Mouse (Mus musculus) midbrain, embryonic 16.5 days (tissue): ENCODE measurements around the gene Lamb3. TPM values are rescaled to one million over a fixed set of nuclear protein-coding genes. Genes with fewer than 3 reads are reported as not detected.

Source experiments
- ATAC-seq: fragments of 200-750 bp; cut with Nextera tagmentation; 2 replicates; pipeline ENCODE4 v1.8.0; 2017; ENCODE audit warnings: moderate TSS enrichment
- H3K27ac ChIP-seq: fragments of 300-500 bp; sonication (generic); 2 replicates; pipeline ENCODE4 v1.5.1; 2014; ENCODE audit warnings: mild to moderate bottlenecking, low read length, mixed read lengths
- H3K27me3 ChIP-seq: fragments of 300-500 bp; sonication (generic); 2 replicates; pipeline ENCODE4 v1.6.1; 2014; ENCODE audit warnings: low read depth, low read length, mixed read lengths; ENCODE audit not compliant: control insufficient read depth, insufficient read depth
- H3K36me3 ChIP-seq: fragments of 300-500 bp; sonication (generic); 2 replicates; pipeline ENCODE4 v1.6.1; 2014; ENCODE audit warnings: mild to moderate bottlenecking, low read length, moderate library complexity, mixed read lengths; ENCODE audit not compliant: control insufficient read depth, insufficient read depth
- H3K4me1 ChIP-seq: fragments of 300-500 bp; sonication (generic); 2 replicates; pipeline ENCODE4 v1.6.1; 2014; ENCODE audit warnings: mild to moderate bottlenecking, low read length, mixed read lengths; ENCODE audit not compliant: control insufficient read depth, insufficient read depth
- H3K4me2 ChIP-seq: fragments of 300-500 bp; sonication (generic); 2 replicates; pipeline ENCODE4 v1.6.1; 2014; ENCODE audit warnings: mild to moderate bottlenecking, low read length, mixed read lengths
- H3K4me3 ChIP-seq: fragments of 300-500 bp; sonication (generic); 2 replicates; pipeline ENCODE4 v1.5.1; 2014; ENCODE audit warnings: low read depth, mild to moderate bottlenecking, low read length, moderate library complexity, mixed read lengths
- H3K9ac ChIP-seq: fragments of 300-500 bp; sonication (generic); 2 replicates; pipeline ENCODE4 v1.6.1; 2014; ENCODE audit warnings: low read depth, low read length, mixed read lengths
- H3K9me3 ChIP-seq: fragments of 300-500 bp; sonication (generic); replicated peaks from 2 replicates; pipeline ENCODE4 v1.6.1; 2014; ENCODE audit warnings: mild to moderate bottlenecking, low read length, mixed read lengths; ENCODE audit not compliant: control insufficient read depth, poor library complexity, severe bottlenecking
- WGBS: fragments of 180-500 bp; shearing (Covaris S2); extraction: QIAGEN DNeasy Blood & Tissue Kit; methylation state at CpG from one replicate; pipeline ENCODE4 v1.1.7; 2014; 5-methylcytosine and 5-hydroxymethylcytosine counted together
- polyA plus RNA-seq: library from polyadenylated mRNA; unstranded; fragments of >200 nt; fragmentation: Nextera tagmentation; extraction: Ambion mirVana; gene quantifications from 2 replicates; pipeline ENCODE4 v1.2.1, GENCODE M21; 2015

The Lamb3 gene
- polyA plus RNA-seq, 1 experiment from 2014 or later, result 0.75 TPM

DNA sequence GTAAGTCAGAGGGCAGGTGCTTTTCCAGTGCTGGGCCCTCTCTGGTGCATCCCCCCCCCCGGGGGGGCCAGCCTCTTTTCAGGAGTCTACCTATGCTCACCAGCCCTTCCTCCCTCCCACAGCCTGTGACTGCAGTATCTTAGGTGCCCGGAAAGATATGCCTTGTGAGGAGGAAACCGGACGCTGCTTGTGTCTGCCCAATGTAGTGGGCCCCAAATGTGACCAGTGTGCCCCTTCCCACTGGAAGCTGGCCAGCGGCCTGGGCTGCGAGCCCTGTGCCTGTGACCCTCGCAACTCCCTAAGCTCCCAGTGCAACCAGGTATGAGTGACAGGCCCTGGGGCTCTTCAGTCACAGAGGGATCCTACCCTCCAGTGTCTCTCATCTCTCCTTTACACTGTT, 123.1 kb downstream of the Lamb3 start:
- no peak for ATAC-seq
- no peaks in the 10 kb centered on the region for H3K27me3 ChIP-seq
- no peaks in the 10 kb centered on the region for H3K9me3 ChIP-seq
- H3K4me1 ChIP-seq, result peaks cover 13% of the 10 kb centered on the region
- H3K36me3 ChIP-seq, result no peaks in the 10 kb centered on the region
- 76% methylated on average over 7 of the region's 7 CpGs for WGBS
- no peak overlapping the region for H3K4me2 ChIP-seq
- H3K27ac ChIP-seq, result no peak overlapping the region
- no peak overlapping the region for H3K9ac ChIP-seq
- no peak overlapping the region for H3K4me3 ChIP-seq

DNA sequence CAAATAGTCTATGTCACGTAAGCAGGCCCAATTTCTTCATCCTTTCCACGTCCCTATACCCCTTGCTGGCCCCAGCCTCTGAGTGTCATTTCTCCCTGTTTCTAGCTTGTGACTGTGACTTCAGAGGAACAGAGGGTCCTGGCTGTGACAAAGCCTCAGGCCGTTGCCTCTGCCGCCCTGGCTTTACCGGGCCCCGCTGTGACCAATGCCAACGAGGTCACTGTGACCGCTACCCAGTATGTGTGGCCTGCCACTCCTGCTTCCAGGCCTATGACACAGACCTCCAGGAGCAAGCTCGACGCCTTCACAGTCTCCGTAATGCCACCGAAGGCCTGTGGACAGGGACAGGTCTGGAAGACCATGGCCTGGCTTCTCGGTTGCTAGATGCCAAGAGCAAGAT, 124.5 kb downstream of the Lamb3 start:
- no peak for ATAC-seq
- 89% methylated on average over 13 of the region's 13 CpGs for WGBS
- H3K4me1 ChIP-seq, result peaks cover 13% of the 10 kb centered on the region
- H3K9me3 ChIP-seq, result no peaks in the 10 kb centered on the region
- no peak overlapping the region for H3K4me2 ChIP-seq
- H3K4me3 ChIP-seq, result no peak overlapping the region
- no peaks in the 10 kb centered on the region for H3K27me3 ChIP-seq
- no peaks in the 10 kb centered on the region for H3K36me3 ChIP-seq
- no peak overlapping the region for H3K9ac ChIP-seq
- H3K27ac ChIP-seq, result no peak overlapping the region

DNA sequence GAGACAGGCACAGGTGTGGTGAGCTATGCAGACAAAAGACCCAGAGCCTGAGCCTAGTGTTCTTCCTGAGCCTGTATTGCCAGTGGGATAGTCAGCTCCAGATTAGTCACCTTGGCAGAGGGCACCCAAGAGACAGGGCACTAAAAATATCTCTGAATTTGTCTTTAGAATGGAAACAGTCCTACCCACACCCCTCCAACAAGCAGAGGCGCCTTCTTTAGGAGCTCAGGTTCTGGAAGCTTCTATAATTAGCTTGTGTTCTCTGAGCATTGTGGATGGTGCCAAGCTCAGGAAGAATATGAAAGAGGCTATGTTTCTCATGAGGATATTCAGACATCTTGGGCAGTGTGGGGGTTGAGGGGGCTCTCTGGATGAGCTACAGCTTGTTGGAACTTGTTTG, 125.2 kb downstream of the Lamb3 start:
- Histone ChIP-seq H3K27me3 (no peaks in the 10 kb centered on the region), H3K9ac (no peak overlapping the region), H3K4me2 (no peak overlapping the region), H3K4me1 (peaks cover 13% of the 10 kb centered on the region), H3K36me3 (no peaks in the 10 kb centered on the region), H3K27ac (no peak overlapping the region), H3K9me3 (no peaks in the 10 kb centered on the region), H3K4me3 (no peak overlapping the region)
- WGBS, result 93% methylated on average over 1 of the region's 1 CpGs
- ATAC-seq, result no peak

DNA sequence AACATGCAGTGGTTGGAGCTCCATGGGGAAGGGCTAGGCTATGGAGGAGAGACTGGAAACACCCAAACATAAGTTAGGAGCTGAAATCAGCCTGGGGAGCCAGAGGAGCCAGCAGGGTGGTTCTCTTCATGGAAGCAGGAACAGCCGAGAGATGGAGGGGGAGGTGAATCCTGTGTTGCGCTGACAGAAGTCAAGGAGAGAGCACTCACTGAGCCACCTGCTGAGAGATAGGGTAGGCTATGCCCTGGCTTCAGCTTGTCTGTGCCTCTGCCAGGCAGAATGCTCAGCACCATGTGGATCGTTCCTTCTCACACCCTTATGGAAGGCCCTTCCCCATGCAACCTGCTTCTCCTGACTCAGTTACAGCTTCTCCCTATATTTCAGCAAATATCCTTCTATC, 126.3 kb downstream of the Lamb3 start:
- Histone ChIP-seq H3K27me3 (no peaks in the 10 kb centered on the region), H3K4me1 (peaks cover 13% of the 10 kb centered on the region), H3K4me2 (no peak overlapping the region), H3K9ac (no peak overlapping the region), H3K36me3 (no peaks in the 10 kb centered on the region), H3K9me3 (no peaks in the 10 kb centered on the region), H3K4me3 (no peak overlapping the region), H3K27ac (no peak overlapping the region)
- no peak for ATAC-seq
- WGBS, result 84% methylated on average over 3 of the region's 3 CpGs

DNA sequence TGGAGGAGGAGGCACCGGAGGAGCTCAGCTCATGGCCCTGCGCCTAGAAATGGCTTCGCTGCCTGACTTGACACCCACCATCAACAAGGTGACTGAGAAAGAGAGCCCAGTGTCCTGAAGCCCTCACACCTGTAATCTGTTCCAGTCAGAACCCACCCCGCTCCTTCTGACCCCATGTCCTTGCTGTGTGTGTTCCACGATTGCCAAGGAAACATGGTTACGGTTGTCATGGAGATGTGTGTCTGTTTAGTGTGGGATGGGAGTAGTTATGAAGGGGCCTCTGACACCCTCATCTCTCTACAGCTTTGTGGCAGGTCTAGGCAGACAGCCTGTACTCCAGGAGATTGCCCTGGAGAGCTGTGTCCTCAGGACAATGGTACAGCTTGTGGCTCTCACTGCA, 127.0 kb downstream of the Lamb3 start:
- no peaks in the 10 kb centered on the region for H3K9me3 ChIP-seq
- peaks cover 13% of the 10 kb centered on the region for H3K4me1 ChIP-seq
- H3K4me2 ChIP-seq, result no peak overlapping the region
- H3K27ac ChIP-seq, result peak overlapping the region; percentile 29; the same call in 1 of the 2 replicates
- WGBS, result 56% methylated on average over 6 of the region's 6 CpGs
- ATAC-seq, result peak; percentile 41; the same call in 1 of the 2 replicates
- H3K27me3 ChIP-seq, result no peaks in the 10 kb centered on the region
- no peak overlapping the region for H3K4me3 ChIP-seq
- no peak overlapping the region for H3K9ac ChIP-seq
- no peaks in the 10 kb centered on the region for H3K36me3 ChIP-seq

DNA sequence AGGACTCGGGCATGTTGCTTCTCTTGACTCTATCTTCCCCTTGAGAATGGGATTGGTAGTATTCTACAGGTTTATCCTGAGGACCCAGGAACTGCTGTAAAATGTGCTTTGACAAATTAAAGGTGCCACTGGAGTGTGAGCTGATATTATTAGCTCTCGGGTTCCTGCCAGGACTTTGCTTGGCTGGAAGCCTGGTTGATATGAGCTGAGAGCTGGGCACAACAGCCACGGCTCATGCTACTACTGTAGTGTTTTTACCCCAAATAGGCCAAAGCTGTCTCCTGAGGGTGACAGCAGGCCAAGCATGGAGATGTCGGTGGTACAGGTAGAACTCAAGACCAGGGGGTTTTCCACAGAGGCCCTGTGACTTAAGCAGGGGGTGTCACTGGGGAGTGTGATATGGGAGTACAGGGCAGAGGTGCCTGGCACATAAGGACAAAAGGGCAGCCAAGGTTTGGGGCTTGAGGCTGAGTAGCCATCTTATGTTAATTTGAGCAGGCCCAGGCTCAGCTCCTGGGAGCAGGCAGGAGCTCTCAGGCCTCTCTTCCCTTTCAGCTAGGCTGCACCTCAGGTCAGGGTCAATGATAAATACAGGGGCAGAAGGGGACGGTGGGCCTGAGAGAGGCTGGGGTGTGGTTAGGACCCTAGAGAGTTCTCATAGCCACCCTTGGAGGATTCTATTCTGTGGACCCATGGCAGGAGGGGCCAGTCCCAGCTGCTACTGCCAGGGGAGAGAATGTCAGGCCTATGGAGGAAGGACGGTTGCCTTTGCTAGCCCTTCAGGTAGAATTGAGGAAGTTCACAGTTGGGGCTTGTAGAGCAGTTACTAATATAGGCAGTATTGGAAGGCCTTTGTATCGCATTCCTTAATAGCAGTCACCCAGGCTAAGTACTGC, 128.9 kb downstream of the Lamb3 start:
- Histone ChIP-seq H3K9ac (no peak overlapping the region), H3K4me2 (no peak overlapping the region), H3K4me1 (peaks cover 7% of the 10 kb centered on the region), H3K4me3 (no peak overlapping the region), H3K36me3 (no peaks in the 10 kb centered on the region), H3K27ac (no peak overlapping the region), H3K9me3 (no peaks in the 10 kb centered on the region), H3K27me3 (no peaks in the 10 kb centered on the region)
- 82% methylated on average over 7 of the region's 7 CpGs for WGBS
- no peak for ATAC-seq

DNA sequence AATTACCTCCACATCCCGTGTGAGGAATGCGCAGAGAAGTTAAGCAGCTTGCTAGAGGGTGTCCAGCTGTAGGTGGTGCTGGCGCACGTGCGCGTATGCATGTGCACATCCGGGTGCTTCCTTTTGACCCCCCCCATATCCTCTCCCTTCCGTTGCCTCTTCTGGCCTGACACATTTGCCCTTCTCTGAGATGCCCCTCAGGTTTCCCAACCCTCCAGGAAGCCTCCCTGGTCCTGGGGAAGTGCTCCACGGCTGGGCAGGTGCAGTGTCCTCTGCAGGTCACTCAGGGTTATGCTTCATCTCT, 129.5 kb downstream of the Lamb3 start:
- WGBS, result 87% methylated on average over 9 of the region's 9 CpGs
- H3K9ac ChIP-seq, result no peak overlapping the region
- ATAC-seq, result no peak
- no peaks in the 10 kb centered on the region for H3K36me3 ChIP-seq
- H3K4me1 ChIP-seq, result peaks cover 7% of the 10 kb centered on the region
- H3K9me3 ChIP-seq, result no peaks in the 10 kb centered on the region
- H3K27me3 ChIP-seq, result no peaks in the 10 kb centered on the region
- no peak overlapping the region for H3K4me3 ChIP-seq
- H3K4me2 ChIP-seq, result no peak overlapping the region
- no peak overlapping the region for H3K27ac ChIP-seq

DNA sequence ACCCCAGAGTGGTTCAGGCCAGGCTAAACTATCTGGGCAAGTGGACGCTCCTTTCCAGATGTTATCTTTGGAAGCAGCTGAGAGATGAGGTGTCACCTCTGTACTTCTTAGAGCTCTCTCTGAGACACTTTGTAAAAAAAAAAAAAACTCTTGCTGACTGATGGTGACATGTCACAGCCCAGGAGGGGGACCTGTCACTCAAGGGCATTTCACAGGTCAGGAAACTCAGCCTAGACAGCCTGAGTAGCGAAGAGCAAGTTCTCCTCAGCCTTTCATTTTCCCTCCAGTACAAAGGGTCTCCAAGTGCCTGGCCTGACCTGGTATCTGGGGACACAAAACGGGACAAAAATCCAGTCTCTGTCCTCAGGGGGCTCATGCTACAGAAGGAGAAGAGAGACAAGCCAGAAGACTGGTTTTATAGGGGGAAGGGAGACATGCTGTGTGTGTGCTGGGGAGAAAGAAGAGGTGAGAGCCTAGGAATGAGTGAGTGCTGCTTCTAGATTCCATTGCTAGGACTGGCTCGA, 130.3 kb downstream of the Lamb3 start:
- no peak overlapping the region for H3K27ac ChIP-seq
- 63% methylated on average over 4 of the region's 4 CpGs for WGBS
- ATAC-seq, result no peak

DNA sequence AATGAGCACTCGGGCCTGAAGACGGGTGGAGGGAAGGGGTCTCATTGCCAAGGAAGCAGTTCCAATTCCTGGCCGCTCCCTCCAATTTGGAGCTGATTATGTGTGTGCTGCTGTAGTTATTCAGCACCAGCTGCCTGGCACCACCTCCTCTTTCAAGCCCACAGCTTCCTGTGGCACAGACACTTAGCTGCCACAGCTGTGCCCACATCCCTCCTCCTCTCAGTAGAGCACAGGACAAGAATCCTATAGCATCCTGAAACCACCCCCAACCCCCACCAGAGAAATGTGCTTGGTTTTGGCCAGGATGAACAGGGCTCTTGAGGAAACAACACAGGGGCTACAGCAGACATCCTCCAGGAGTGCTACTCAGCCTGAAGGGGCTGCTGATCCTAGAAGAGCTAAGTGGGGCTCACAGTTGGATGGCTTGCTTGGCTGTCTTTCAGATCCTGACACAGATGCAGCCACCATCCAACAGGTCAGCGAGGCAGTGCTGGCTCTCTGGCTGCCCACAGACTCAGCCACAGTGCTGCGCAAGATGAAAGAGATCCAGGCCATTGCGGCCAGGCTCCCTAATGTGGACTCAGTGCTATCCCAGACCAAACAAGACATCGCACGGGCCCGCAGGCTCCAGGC, 131.0 kb downstream of the Lamb3 start:
- ATAC-seq, result peak; percentile 40
- Histone ChIP-seq H3K4me1 (peaks cover 7% of the 10 kb centered on the region), H3K27me3 (no peaks in the 10 kb centered on the region), H3K27ac (peak overlapping the region; percentile 29), H3K36me3 (no peaks in the 10 kb centered on the region), H3K4me3 (no peak overlapping the region), H3K4me2 (no peak overlapping the region), H3K9ac (no peak overlapping the region; the same call in 1 of the 2 replicates), H3K9me3 (no peaks in the 10 kb centered on the region)
- WGBS, result 63% methylated on average over 9 of the region's 9 CpGs

More for the DNA sequence above, 130.3 kb downstream of the Lamb3 start:
- peaks cover 7% of the 10 kb centered on the region for H3K4me1 ChIP-seq
- no peak overlapping the region for H3K4me3 ChIP-seq
- no peaks in the 10 kb centered on the region for H3K27me3 ChIP-seq
- H3K9ac ChIP-seq, result no peak overlapping the region
- no peaks in the 10 kb centered on the region for H3K9me3 ChIP-seq
- H3K4me2 ChIP-seq, result no peak overlapping the region
- H3K36me3 ChIP-seq, result no peaks in the 10 kb centered on the region
